Mouse (Mus musculus): ENCODE results near the gene Bcl6.

DNA sequence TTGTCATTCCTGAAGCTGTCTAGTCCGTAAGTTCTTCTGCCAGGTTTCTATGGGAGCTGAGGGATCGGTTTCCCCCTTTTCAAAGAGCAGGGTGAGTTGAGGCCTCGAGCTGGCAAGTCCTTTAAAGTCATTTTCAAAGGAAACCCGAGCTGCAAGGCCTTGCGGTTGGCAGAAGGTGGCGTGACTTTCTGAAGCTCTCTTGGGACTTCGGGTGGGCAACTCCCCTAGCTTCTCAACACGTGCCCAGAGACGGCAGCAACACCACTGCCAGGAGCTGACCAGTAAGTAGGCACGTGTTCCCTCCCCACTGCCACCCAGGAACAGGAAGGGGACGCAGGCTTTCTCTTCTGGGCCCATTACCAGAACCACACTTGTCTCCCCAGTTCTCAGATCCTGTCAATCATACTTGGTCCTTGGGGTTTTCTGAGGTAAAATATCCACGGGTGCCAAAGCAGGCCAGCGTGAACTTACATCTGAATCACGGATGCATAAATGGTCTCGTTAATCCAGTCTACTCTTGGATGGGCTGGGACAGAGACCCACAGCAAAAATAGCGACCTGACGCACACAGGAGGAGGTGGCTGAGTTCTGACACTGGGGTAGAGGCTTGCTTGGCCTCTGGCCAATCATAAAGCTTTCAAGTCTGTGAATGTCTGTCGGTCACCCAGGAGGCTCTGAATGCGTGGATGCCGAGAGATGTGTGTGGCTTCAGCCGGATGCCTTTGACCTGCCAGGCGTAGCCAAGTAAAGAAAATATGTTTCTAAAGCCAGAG is 24.6 kb downstream of the Bcl6 start:
- no peak for TF ChIP-seq POLR2A (IDR thresholded peaks at IDR 0.05; ENCODE audit: insufficient read depth, low read length)
- no peak for TF ChIP-seq CTCF (IDR thresholded peaks at IDR 0.05; ENCODE audit: low read depth, low read length)
